Mouse (Mus musculus) myocyte (in vitro differentiated cells): ENCODE data around the gene Atp6v1c2.
A peak's percentile ranks its signal among the peaks of the same experiment; 100 is the strongest.

Source experiments
- E2F4 ChIP-seq: IDR thresholded peaks from one replicate; pipeline ENCODE4 v1.6.1; 2011; ENCODE audit warnings: mild to moderate bottlenecking, control low read depth, moderate library complexity; ENCODE audit not compliant: insufficient read depth
- MAX ChIP-seq: IDR thresholded peaks from one replicate; pipeline ENCODE4 v1.6.1; 2011; ENCODE audit warnings: low read depth, mild to moderate bottlenecking, control low read depth
- MYOD1 ChIP-seq, 3 experiments: IDR thresholded peaks; one replicate each; pipeline ENCODE4 v1.6.1; 2011; ENCODE audit warnings: control low read depth in 2 of 3, low read depth in 2 of 3, mild to moderate bottlenecking in 2 of 3, moderate library complexity in 1 of 3; ENCODE audit not compliant: insufficient read length in 2 of 3, control insufficient read depth in 1 of 3
- POLR2A ChIP-seq: IDR thresholded peaks from one replicate; pipeline ENCODE4 v1.6.1; 2011; ENCODE audit warnings: low read depth, mild to moderate bottlenecking, control low read depth, moderate library complexity; ENCODE audit not compliant: insufficient read length
- POLR2AphosphoS2 ChIP-seq: IDR thresholded peaks from one replicate; pipeline ENCODE4 v1.6.1; 2011; ENCODE audit warnings: low read depth, control low read depth; ENCODE audit not compliant: insufficient read length
- SRF ChIP-seq: IDR thresholded peaks from one replicate; pipeline ENCODE4 v1.6.1; 2011; ENCODE audit warnings: low read depth; ENCODE audit not compliant: control insufficient read depth, insufficient read length
- TCF12 ChIP-seq: IDR thresholded peaks from one replicate; pipeline ENCODE4 v1.6.1; 2011; ENCODE audit warnings: mild to moderate bottlenecking, control low read depth; ENCODE audit not compliant: poor library complexity, insufficient read depth, severe bottlenecking
- USF1 ChIP-seq: IDR thresholded peaks from one replicate; pipeline ENCODE4 v1.6.1; 2011; ENCODE audit warnings: low read depth, mild to moderate bottlenecking, control low read depth, moderate library complexity

- TF ChIP-seq TCF12: no peak
- no peak for TF ChIP-seq MYOD1 (IDR thresholded peaks at IDR 0.05; ENCODE audit: control insufficient read depth in 1 of 3, insufficient read length in 2 of 3, low read depth in 2 of 3)
- TF ChIP-seq POLR2A: no peak
- TF ChIP-seq E2F4: no peak
- TF ChIP-seq USF1: peak; percentile 81
- no peak for TF ChIP-seq POLR2AphosphoS2
- no peak for TF ChIP-seq MAX
- no peak for TF ChIP-seq SRF
These were observed 78.2 kb downstream of the Atp6v1c2 start for GRCm38 (mm10) chr12:17250962-17251361.
